Mouse (Mus musculus) myocyte (in vitro differentiated cells): ENCODE data around the gene 1700019A02Rik. TPM values are rescaled to one million over a fixed set of nuclear protein-coding genes. Genes with fewer than 3 reads are reported as not detected.

Source experiments
- H3K27me3 ChIP-seq: one replicate; pipeline ENCODE4 v1.6.1; 2011; ENCODE audit not compliant: control insufficient read depth, insufficient read depth, insufficient read length
- H3K36me3 ChIP-seq: one replicate; pipeline ENCODE4 v1.6.1; 2011; ENCODE audit not compliant: control insufficient read depth, insufficient read depth
- H3K4me2 ChIP-seq: one replicate; pipeline ENCODE4 v1.6.1; 2011; ENCODE audit warnings: low read depth, control low read depth
- H3K4me3 ChIP-seq: one replicate; pipeline ENCODE4 v1.5.1; 2011; ENCODE audit warnings: mild to moderate bottlenecking, control low read depth, moderate library complexity
- H3K79me2 ChIP-seq: one replicate; pipeline ENCODE4 v1.6.1; 2011; ENCODE audit not compliant: control insufficient read depth, insufficient read depth
- H3ac ChIP-seq: one replicate; pipeline ENCODE4 v1.6.1; 2011; ENCODE audit not compliant: control insufficient read depth, insufficient read length
- CEBPB ChIP-seq: IDR thresholded peaks from 2 replicates; pipeline ENCODE4 v1.6.1; 2011; ENCODE audit warnings: mild to moderate bottlenecking, moderate library complexity; ENCODE audit not compliant: poor library complexity, insufficient read depth, severe bottlenecking
- E2F4 ChIP-seq: IDR thresholded peaks from one replicate; pipeline ENCODE4 v1.6.1; 2011; ENCODE audit warnings: mild to moderate bottlenecking, control low read depth, moderate library complexity; ENCODE audit not compliant: insufficient read depth
- MAX ChIP-seq: IDR thresholded peaks from one replicate; pipeline ENCODE4 v1.6.1; 2011; ENCODE audit warnings: low read depth, mild to moderate bottlenecking, control low read depth
- MYOD1 ChIP-seq, 3 experiments: IDR thresholded peaks; one replicate each; pipeline ENCODE4 v1.6.1; 2011; ENCODE audit warnings: control low read depth in 2 of 3, low read depth in 2 of 3, mild to moderate bottlenecking in 2 of 3, moderate library complexity in 1 of 3; ENCODE audit not compliant: insufficient read length in 2 of 3, control insufficient read depth in 1 of 3
- MYOG ChIP-seq, 3 experiments: IDR thresholded peaks; one replicate each; pipeline ENCODE4 v1.6.1; 2011; ENCODE audit warnings: control low read depth in 2 of 3, low read depth in 2 of 3, mild to moderate bottlenecking in 2 of 3; ENCODE audit not compliant: insufficient read length in 2 of 3, control insufficient read depth in 1 of 3, insufficient read depth in 1 of 3
- POLR2A ChIP-seq: IDR thresholded peaks from one replicate; pipeline ENCODE4 v1.6.1; 2011; ENCODE audit warnings: low read depth, mild to moderate bottlenecking, control low read depth, moderate library complexity; ENCODE audit not compliant: insufficient read length
- POLR2AphosphoS2 ChIP-seq: IDR thresholded peaks from one replicate; pipeline ENCODE4 v1.6.1; 2011; ENCODE audit warnings: low read depth, control low read depth; ENCODE audit not compliant: insufficient read length
- REST ChIP-seq: IDR thresholded peaks from one replicate; pipeline ENCODE4 v1.6.1; 2011; ENCODE audit warnings: mild to moderate bottlenecking, control low read depth, moderate library complexity; ENCODE audit not compliant: insufficient read depth, insufficient read length
- SRF ChIP-seq: IDR thresholded peaks from one replicate; pipeline ENCODE4 v1.6.1; 2011; ENCODE audit warnings: low read depth; ENCODE audit not compliant: control insufficient read depth, insufficient read length
- TCF12 ChIP-seq: IDR thresholded peaks from one replicate; pipeline ENCODE4 v1.6.1; 2011; ENCODE audit warnings: mild to moderate bottlenecking, control low read depth; ENCODE audit not compliant: poor library complexity, insufficient read depth, severe bottlenecking
- TCF3 ChIP-seq: IDR thresholded peaks from one replicate; pipeline ENCODE4 v1.6.1; 2011; ENCODE audit warnings: low read depth, control low read depth; ENCODE audit not compliant: insufficient read length
- USF1 ChIP-seq: IDR thresholded peaks from one replicate; pipeline ENCODE4 v1.6.1; 2011; ENCODE audit warnings: low read depth, mild to moderate bottlenecking, control low read depth, moderate library complexity
- polyA plus RNA-seq: library from polyadenylated mRNA; unstranded; fragments of >200 nt; fragmentation: generic; extraction: Trizol; gene quantifications from one replicate; pipeline ENCODE4 v1.2.1, GENCODE M21; 2012; ENCODE audit warnings: missing spikeins

The 1700019A02Rik gene
- polyA plus RNA-seq, result not detected

GRCm38 (mm10) chr1:53187536-53187935 lies at the start of gene 1700019A02Rik:
Gene 1700019A02Rik (minus strand): TSS chr1:53187636.
- H3K27me3 ChIP-seq, result no peaks in the 10 kb centered on the region
- H3ac ChIP-seq, result no peak within 1 kb of the TSS
- no peaks in the 10 kb centered on the region for H3K79me2 ChIP-seq
- no peak within 1 kb of the TSS for H3K4me3 ChIP-seq
- H3K4me2 ChIP-seq, result no peak within 1 kb of the TSS
- TF ChIP-seq TCF3 (no peak), MAX (no peak), TCF12 (no peak), CEBPB (no peak)
- H3K36me3 ChIP-seq, result no peaks in the 10 kb centered on the region

GRCm38 (mm10) chr1:53226063-53226462 lies 38.6 kb upstream of the 1700019A02Rik start:
- Histone ChIP-seq H3ac (no peak overlapping the region), H3K27me3 (no peaks in the 10 kb centered on the region), H3K79me2 (no peaks in the 10 kb centered on the region), H3K4me2 (no peak overlapping the region), H3K4me3 (no peak overlapping the region), H3K36me3 (peaks cover 4% of the 10 kb centered on the region)
- no peak for TF ChIP-seq TCF3

- TF ChIP-seq MYOG (IDR thresholded peaks at IDR 0.05; ENCODE audit: control insufficient read depth in 1 of 3, insufficient read depth in 1 of 3, insufficient read length in 2 of 3, low read depth in 2 of 3) (no peak), USF1 (no peak), CEBPB (no peak), TCF12 (no peak), E2F4 (no peak), POLR2AphosphoS2 (no peak), REST (no peak), SRF (no peak), MYOD1 (IDR thresholded peaks at IDR 0.05; ENCODE audit: control insufficient read depth in 1 of 3, insufficient read length in 2 of 3, low read depth in 2 of 3) (no peak), POLR2A (no peak), MAX (no peak), TCF3 (no peak)
- Histone ChIP-seq H3K36me3 (peaks cover 4% of the 10 kb centered on the region), H3K79me2 (no peaks in the 10 kb centered on the region), H3K4me3 (no peak overlapping the region), H3K4me2 (no peak overlapping the region), H3K27me3 (no peaks in the 10 kb centered on the region), H3ac (no peak overlapping the region)
Observed at GRCm38 (mm10) chr1:53225616-53226015, 38.2 kb upstream of the 1700019A02Rik start.

- H3ac ChIP-seq, result no peak overlapping the region
- no peaks in the 10 kb centered on the region for H3K36me3 ChIP-seq
- no peaks in the 10 kb centered on the region for H3K27me3 ChIP-seq
- TF ChIP-seq USF1, result no peak
- TF ChIP-seq CEBPB, result no peak
- no peak for TF ChIP-seq REST
- no peak for TF ChIP-seq TCF3
- no peak for TF ChIP-seq POLR2AphosphoS2
- TF ChIP-seq SRF, result no peak
- no peak for TF ChIP-seq E2F4
- no peak for TF ChIP-seq MAX
- TF ChIP-seq MYOG (IDR thresholded peaks at IDR 0.05; ENCODE audit: control insufficient read depth in 1 of 3, insufficient read depth in 1 of 3, insufficient read length in 2 of 3, low read depth in 2 of 3), result no peak
- no peak for TF ChIP-seq TCF12
- TF ChIP-seq POLR2A, result no peak
- TF ChIP-seq MYOD1 (IDR thresholded peaks at IDR 0.05; ENCODE audit: control insufficient read depth in 1 of 3, insufficient read length in 2 of 3, low read depth in 2 of 3), result no peak
- H3K4me2 ChIP-seq, result no peak overlapping the region
- H3K79me2 ChIP-seq, result no peaks in the 10 kb centered on the region
- no peak overlapping the region for H3K4me3 ChIP-seq
Observed at GRCm38 (mm10) chr1:53224775-53225174, 37.3 kb upstream of the 1700019A02Rik start.

GRCm38 (mm10) chr1:53210136-53210535 lies 22.7 kb upstream of the 1700019A02Rik start:
- Histone ChIP-seq H3K4me3 (no peak overlapping the region), H3K27me3 (no peaks in the 10 kb centered on the region), H3K36me3 (no peaks in the 10 kb centered on the region), H3K79me2 (no peaks in the 10 kb centered on the region), H3ac (no peak overlapping the region), H3K4me2 (no peak overlapping the region)
- TF ChIP-seq MYOD1 (IDR thresholded peaks at IDR 0.05; ENCODE audit: control insufficient read depth in 1 of 3, insufficient read length in 2 of 3, low read depth in 2 of 3) (no peak), MAX (no peak), MYOG (IDR thresholded peaks at IDR 0.05; ENCODE audit: control insufficient read depth in 1 of 3, insufficient read depth in 1 of 3, insufficient read length in 2 of 3, low read depth in 2 of 3) (no peak), CEBPB (no peak), USF1 (no peak), TCF12 (no peak), REST (no peak), TCF3 (no peak), POLR2AphosphoS2 (no peak), POLR2A (no peak)
